Mouse (Mus musculus) liver, embryonic 12.5 days (tissue): ENCODE results near the gene St6gal2. TPM values are rescaled to one million over a fixed set of nuclear protein-coding genes. Genes with fewer than 3 reads are reported as not detected.

Source experiments
- ATAC-seq: fragments of 200-750 bp; cut with Nextera tagmentation; 2 replicates; pipeline ENCODE4 v1.8.0; 2017; ENCODE audit warnings: moderate number of reproducible peaks, mild to moderate bottlenecking, moderate library complexity
- H3K27ac ChIP-seq: fragments of 300-500 bp; sonication (generic); 2 replicates; pipeline ENCODE4 v1.5.1; 2016; ENCODE audit warnings: mild to moderate bottlenecking
- H3K27me3 ChIP-seq: fragments of 300-500 bp; sonication (generic); replicated peaks from 2 replicates; pipeline ENCODE4 v1.6.1; 2016; ENCODE audit warnings: mild to moderate bottlenecking, moderate library complexity
- H3K36me3 ChIP-seq: fragments of 300-500 bp; sonication (generic); 2 replicates; pipeline ENCODE4 v1.6.1; 2016; ENCODE audit warnings: mild to moderate bottlenecking, moderate library complexity
- H3K4me1 ChIP-seq: fragments of 300-500 bp; sonication (generic); 2 replicates; pipeline ENCODE4 v1.6.1; 2016
- H3K4me2 ChIP-seq: fragments of 300-500 bp; sonication (generic); 2 replicates; pipeline ENCODE4 v1.6.1; 2016; ENCODE audit warnings: mild to moderate bottlenecking, moderate library complexity
- H3K4me3 ChIP-seq: fragments of 300-500 bp; sonication (generic); 2 replicates; pipeline ENCODE4 v1.5.1; 2016; ENCODE audit warnings: mild to moderate bottlenecking, moderate library complexity
- H3K9ac ChIP-seq: fragments of 300-500 bp; sonication (generic); 2 replicates; pipeline ENCODE4 v1.6.1; 2016; ENCODE audit warnings: mild to moderate bottlenecking, moderate library complexity
- H3K9me3 ChIP-seq: fragments of 300-500 bp; sonication (generic); replicated peaks from 2 replicates; pipeline ENCODE4 v1.6.1; 2016; ENCODE audit warnings: mild to moderate bottlenecking, moderate library complexity
- WGBS: fragments of 180-500 bp; shearing (Covaris S2); methylation state at CpG from one replicate; pipeline ENCODE4 v1.1.7; 2016; ENCODE audit not compliant: insufficient replicate concordance; 5-methylcytosine and 5-hydroxymethylcytosine counted together
- polyA plus RNA-seq: library from polyadenylated mRNA; unstranded; fragments of >200 nt; fragmentation: Nextera tagmentation; extraction: Ambion mirVana; gene quantifications from 2 replicates; pipeline ENCODE4 v1.2.1, GENCODE M21; 2016

Gene St6gal2
- polyA plus RNA-seq: 0.07 and 0.11 TPM in 2 replicates

DNA sequence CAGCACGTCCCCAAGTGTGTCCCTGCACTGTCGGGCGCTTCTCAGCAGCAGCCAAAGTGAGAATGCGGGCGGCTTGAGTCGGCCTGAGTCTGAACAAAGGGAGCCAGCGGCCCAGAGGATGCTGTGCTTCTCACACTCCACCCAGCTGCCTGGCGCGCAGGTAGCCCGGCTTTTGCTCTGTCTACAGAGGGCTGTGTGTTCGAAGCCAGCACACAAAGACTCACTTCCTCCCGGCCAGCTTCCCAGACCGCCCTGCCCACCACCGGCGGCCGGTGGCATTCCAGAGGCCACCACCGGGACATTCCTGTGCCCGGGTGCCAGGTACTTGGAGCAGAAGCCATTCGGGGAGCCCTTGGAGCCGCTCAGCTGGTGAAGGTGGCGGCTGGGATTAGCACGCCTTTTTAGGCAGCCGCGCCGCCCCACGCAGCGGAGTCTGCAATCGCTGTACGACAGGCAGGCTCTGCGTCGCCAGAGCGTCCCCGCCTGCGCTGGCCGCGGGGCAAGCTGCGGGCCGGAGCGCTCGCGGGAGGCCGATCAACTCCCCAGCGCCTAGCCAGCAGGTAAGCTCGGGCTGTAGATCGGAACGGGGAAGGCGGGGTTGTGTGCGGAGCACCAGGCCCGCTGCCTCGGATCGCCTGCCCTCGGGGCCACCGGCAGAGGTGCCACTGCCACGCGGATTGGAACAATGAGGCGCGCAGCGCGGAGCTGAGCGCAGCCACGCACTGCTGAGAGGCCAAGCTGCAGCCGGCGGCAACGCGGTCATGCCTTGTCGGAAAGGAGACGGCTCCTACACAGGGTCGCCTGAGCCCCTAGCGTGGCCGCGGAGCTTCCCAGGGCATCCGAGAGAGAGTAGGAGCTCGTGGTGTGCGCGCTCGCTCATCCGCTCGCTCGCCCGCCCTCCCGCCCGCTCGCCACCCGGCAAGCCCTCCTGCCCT, at the start of gene St6gal2:
TSS of gene St6gal2 (plus strand) at position 133 of the 935 bp plus-strand sequence.
- peak within 1 kb of the TSS; percentile 45 for H3K4me3 ChIP-seq
- ATAC-seq: no peak
- H3K9ac ChIP-seq: no peak within 1 kb of the TSS
- no peaks in the 10 kb centered on the region for H3K4me1 ChIP-seq
- H3K36me3 ChIP-seq: no peaks in the 10 kb centered on the region
- no peaks in the 10 kb centered on the region for H3K9me3 ChIP-seq
- H3K27ac ChIP-seq: no peak within 1 kb of the TSS
- 3% methylated on average over 84 of the region's 84 CpGs for WGBS
- H3K27me3 ChIP-seq: peaks cover 38% of the 10 kb centered on the region
- peak within 1 kb of the TSS; percentile 66 for H3K4me2 ChIP-seq

DNA sequence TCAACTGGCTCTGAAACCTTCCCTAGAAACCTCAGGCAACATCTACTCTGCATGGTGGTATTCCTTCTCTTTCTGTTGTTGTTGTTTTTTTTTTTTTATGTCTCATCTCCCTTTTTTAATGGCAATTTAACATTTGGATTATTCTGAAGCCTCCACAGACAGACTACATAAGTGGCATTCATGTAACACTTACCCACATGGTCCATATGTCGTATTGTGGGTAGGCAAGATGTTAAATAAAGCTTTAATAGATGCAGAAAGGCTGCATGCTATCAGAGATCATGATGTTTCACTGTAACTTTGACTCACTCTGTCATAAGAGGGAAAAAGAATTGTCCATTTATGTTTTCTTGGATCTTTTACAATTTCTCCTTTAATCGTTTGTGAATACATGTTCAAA, 39.1 kb upstream of the St6gal2 start:
- no peak for ATAC-seq
- Histone ChIP-seq H3K4me2 (no peak overlapping the region), H3K27me3 (no peaks in the 10 kb centered on the region), H3K9ac (no peak overlapping the region), H3K4me1 (no peaks in the 10 kb centered on the region), H3K4me3 (no peak overlapping the region), H3K27ac (no peak overlapping the region), H3K36me3 (no peaks in the 10 kb centered on the region), H3K9me3 (no peaks in the 10 kb centered on the region)
- 64% methylated on average over 2 of the region's 2 CpGs for WGBS

DNA sequence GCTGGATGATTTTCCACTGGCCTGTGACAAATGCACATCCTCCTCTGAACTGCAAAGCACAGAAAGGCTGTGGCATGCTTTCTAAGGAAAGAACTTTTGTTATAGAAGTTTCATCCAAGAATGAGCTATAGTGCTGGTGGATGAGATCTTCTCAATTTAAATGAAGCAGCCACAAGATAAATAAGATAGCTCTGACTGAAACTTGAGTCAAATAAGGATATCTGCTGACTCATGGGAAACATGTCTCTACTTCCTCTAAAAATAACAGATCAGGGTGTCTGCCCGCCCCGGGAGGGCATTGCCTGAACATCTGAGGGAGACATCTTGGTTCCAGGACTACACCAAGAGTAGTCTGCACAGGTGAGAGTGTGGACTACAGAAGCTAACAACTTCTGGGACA, 28.7 kb upstream of the St6gal2 start:
- H3K4me2 ChIP-seq: no peak overlapping the region
- no peak overlapping the region for H3K9ac ChIP-seq
- 27% methylated on average over 2 of the region's 2 CpGs for WGBS
- no peak overlapping the region for H3K4me3 ChIP-seq
- H3K36me3 ChIP-seq: no peaks in the 10 kb centered on the region
- H3K27ac ChIP-seq: no peak overlapping the region
- ATAC-seq: no peak
- no peaks in the 10 kb centered on the region for H3K9me3 ChIP-seq
- no peaks in the 10 kb centered on the region for H3K27me3 ChIP-seq
- H3K4me1 ChIP-seq: no peaks in the 10 kb centered on the region

DNA sequence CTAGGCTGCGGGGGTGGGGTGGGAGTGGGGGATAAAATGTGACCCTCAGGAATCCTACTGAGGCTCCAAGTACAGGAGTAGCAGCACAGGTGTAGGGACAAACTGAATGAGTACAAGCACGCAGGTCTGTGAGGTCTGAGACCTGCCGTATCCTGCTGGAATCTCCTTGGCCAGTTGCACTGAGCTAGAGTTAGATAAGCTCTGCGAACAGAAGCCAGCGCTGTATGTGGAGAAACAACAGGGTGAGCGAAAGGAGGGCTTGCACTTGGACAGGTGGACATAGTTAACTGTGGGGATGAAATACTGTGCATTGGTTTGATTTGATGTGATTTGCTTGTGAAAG, 974 bp downstream of the St6gal2 start:
- WGBS: 6% methylated on average over 6 of the region's 6 CpGs
- peaks cover 38% of the 10 kb centered on the region for H3K27me3 ChIP-seq
- H3K36me3 ChIP-seq: no peaks in the 10 kb centered on the region
- peak overlapping the region; percentile 45 for H3K4me3 ChIP-seq
- peak overlapping the region; percentile 66 for H3K4me2 ChIP-seq
- no peaks in the 10 kb centered on the region for H3K9me3 ChIP-seq
- H3K27ac ChIP-seq: no peak overlapping the region
- no peaks in the 10 kb centered on the region for H3K4me1 ChIP-seq
- H3K9ac ChIP-seq: no peak overlapping the region
- ATAC-seq: no peak

DNA sequence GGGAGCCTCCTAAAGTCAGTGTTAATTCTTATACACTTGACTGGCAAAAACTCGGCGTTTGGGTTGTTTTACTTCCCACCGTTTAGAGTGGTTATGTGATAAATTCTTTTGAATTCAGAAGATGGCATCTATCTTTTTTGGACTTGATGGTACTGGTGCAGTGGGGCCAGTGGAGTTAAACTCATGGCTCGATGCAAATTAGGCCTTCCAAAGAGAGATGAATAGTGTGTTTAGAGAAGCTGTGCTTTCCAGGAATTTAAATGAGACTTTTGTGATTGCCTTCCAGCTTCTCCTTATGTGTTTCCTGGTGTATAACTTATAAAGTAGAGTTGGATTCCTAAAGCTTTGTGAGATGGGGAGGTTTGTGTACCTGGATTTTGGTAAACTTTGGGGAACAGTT, 1.5 kb downstream of the St6gal2 start:
- no peak for ATAC-seq
- 35% methylated on average over 4 of the region's 4 CpGs for WGBS
- H3K4me1 ChIP-seq: no peaks in the 10 kb centered on the region
- H3K4me3 ChIP-seq: no peak overlapping the region
- H3K4me2 ChIP-seq: no peak overlapping the region
- H3K36me3 ChIP-seq: no peaks in the 10 kb centered on the region
- H3K27me3 ChIP-seq: peaks cover 38% of the 10 kb centered on the region
- H3K27ac ChIP-seq: no peak overlapping the region
- no peak overlapping the region for H3K9ac ChIP-seq
- H3K9me3 ChIP-seq: no peaks in the 10 kb centered on the region

DNA sequence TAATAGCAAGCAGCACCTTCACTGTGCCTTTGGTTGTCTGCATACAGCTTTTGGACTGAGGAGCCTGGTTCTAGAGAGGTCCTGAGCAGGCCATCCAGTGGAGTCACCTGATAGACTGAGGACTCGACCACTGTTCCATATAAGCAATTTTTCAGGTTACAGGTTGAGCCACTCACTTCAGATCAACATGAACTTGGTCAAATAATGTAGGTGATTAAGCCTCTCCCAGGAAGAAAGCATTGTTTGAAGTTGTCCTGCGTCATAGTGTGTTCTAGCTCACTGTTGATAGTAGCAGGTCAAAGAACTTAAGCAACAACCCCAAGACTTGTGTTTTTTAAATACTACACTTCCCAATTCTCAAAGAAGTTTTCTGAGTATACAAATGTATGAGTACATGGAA, 5.8 kb downstream of the St6gal2 start:
- Histone ChIP-seq H3K4me3 (no peak overlapping the region), H3K9ac (no peak overlapping the region), H3K27me3 (peaks cover 18% of the 10 kb centered on the region), H3K4me2 (no peak overlapping the region), H3K27ac (no peak overlapping the region), H3K9me3 (no peaks in the 10 kb centered on the region), H3K36me3 (no peaks in the 10 kb centered on the region), H3K4me1 (no peaks in the 10 kb centered on the region)
- ATAC-seq: no peak
- 50% methylated on average over 2 of the region's 2 CpGs for WGBS

DNA sequence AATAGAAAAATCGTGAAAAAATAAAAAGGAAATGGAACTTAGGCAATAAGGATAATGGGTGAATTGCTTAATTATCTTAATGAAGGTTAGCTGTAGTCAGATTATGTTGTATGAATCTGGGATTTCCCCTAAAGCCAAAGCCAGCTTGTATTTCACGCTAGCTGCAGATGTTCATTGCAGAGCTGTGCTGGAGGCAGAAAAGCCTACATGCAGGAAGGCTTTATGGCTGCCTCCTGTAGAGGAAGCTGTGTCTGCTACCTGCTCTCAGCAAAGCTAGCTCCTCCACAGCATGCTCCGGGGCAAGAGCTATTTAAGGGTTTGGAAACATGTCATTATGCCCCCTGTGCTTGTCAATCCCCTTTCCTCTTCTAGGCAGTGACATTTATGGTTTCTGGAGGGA, 9.3 kb downstream of the St6gal2 start:
- WGBS: 52% methylated on average over 3 of the region's 3 CpGs
- no peaks in the 10 kb centered on the region for H3K9me3 ChIP-seq
- H3K4me3 ChIP-seq: no peak overlapping the region
- ATAC-seq: no peak
- H3K9ac ChIP-seq: no peak overlapping the region
- H3K4me1 ChIP-seq: no peaks in the 10 kb centered on the region
- H3K27ac ChIP-seq: no peak overlapping the region
- H3K4me2 ChIP-seq: no peak overlapping the region
- H3K27me3 ChIP-seq: no peaks in the 10 kb centered on the region
- no peaks in the 10 kb centered on the region for H3K36me3 ChIP-seq

DNA sequence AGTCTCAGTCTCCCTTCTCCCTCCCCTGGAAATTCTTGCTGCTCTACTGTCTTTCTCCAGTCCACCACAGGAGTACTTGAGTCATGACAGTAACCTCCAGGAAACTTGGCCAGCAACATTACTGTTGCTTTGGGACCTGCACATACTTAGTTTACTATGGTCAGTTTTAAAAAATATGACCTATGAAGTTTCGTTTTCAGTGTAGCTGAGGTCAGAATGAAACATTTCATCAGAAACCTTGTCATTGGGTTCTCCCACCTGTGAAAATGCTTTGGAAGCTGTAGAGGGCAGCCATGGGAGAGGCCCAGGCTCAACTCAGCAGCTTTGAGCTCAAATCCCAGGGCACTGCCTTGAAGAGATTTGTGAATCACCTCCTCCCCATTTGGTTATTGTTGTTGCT, 15.0 kb downstream of the St6gal2 start:
- H3K9ac ChIP-seq: no peak overlapping the region
- no peaks in the 10 kb centered on the region for H3K36me3 ChIP-seq
- no peak for ATAC-seq
- H3K4me1 ChIP-seq: no peaks in the 10 kb centered on the region
- WGBS: 64% methylated on average over 1 of the region's 1 CpGs
- no peaks in the 10 kb centered on the region for H3K27me3 ChIP-seq
- H3K4me2 ChIP-seq: no peak overlapping the region
- H3K9me3 ChIP-seq: no peaks in the 10 kb centered on the region
- no peak overlapping the region for H3K4me3 ChIP-seq
- H3K27ac ChIP-seq: no peak overlapping the region

DNA sequence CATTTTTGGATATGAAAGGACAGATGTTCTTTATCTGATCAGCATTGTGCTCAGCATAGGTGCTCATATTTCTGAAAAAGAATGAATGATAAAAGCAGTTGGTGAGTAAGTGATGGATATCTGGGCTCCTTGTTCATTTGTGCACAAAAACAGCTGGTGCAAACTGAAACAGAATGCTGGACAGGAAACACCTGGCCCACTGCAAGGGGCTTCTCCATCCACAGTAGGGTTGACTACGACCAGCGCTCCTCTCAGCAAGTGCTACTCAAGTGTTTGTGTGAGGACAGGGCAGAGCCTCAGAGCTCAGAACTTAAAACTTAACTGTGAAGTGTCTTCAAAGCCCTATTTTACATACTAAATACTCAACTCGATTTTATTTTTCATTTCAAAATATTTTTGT, 22.4 kb downstream of the St6gal2 start:
- 64% methylated on average over 3 of the region's 3 CpGs for WGBS
- Histone ChIP-seq H3K4me1 (no peaks in the 10 kb centered on the region), H3K27ac (no peak overlapping the region), H3K36me3 (no peaks in the 10 kb centered on the region), H3K27me3 (no peaks in the 10 kb centered on the region), H3K9me3 (no peaks in the 10 kb centered on the region), H3K4me3 (no peak overlapping the region), H3K9ac (no peak overlapping the region), H3K4me2 (no peak overlapping the region)
- no peak for ATAC-seq

DNA sequence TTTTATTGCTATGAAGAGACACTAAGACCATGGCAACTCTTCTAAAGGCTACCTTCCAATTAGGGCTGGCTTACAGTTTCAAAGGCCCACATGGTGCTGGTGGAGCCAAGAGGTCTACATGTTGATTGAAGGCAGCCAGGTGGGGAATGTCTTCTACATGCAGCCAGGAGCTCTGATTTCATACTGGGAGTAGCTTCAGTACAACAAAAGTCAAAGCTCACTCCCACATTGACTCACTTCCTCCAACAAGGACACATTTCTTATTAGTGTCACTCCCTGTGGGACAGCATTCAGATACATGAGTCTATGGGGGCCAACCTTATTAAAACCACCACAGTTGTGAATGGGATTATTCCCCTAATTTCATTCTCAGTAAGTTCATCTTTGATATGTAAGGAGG, 23.8 kb downstream of the St6gal2 start:
- Histone ChIP-seq H3K27me3 (no peaks in the 10 kb centered on the region), H3K9me3 (no peaks in the 10 kb centered on the region), H3K27ac (no peak overlapping the region), H3K4me1 (no peaks in the 10 kb centered on the region), H3K4me2 (no peak overlapping the region), H3K36me3 (no peaks in the 10 kb centered on the region), H3K4me3 (no peak overlapping the region), H3K9ac (no peak overlapping the region)
- no peak for ATAC-seq

DNA sequence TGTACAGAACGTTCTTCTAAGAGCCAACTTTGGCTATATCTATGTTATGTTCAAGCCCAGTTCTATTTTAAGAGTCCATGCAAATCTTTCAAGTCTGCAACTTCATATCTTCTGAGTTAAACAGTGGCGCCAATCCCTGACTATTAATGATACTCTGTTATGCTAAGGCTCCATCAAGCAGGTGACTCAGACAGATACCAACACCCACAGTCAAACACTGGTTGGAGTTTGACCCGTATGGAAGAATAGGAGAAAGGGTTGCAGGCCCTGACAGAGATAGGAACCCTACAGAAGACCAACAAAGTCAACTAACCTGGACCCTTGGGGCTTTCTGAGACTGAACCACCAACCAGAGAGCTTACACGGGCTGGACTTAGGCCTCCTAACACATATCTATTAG, 30.8 kb downstream of the St6gal2 start:
- Histone ChIP-seq H3K9me3 (no peaks in the 10 kb centered on the region), H3K36me3 (no peaks in the 10 kb centered on the region), H3K4me2 (no peak overlapping the region), H3K27ac (no peak overlapping the region), H3K4me1 (no peaks in the 10 kb centered on the region), H3K9ac (no peak overlapping the region), H3K4me3 (no peak overlapping the region), H3K27me3 (no peaks in the 10 kb centered on the region)
- 56% methylated on average over 4 of the region's 4 CpGs for WGBS
- no peak for ATAC-seq

DNA sequence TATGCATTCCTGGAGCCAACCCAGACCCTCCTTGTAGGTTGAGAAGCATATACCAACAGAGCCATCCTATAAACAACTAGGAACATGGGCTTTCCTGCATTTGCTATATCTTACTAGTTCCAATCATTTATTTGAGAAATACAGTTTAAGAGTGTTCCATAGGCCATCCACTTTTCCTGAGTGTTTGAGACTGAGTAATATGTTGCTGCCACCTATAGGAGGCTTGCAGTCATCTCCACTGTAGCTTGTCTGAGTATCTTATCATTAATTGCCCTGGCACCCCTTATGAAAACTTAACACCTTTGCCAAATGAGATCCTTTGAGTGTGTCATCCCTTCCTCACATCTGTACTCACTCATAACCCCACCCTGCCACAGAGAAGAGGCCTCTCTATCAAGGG, 32.2 kb downstream of the St6gal2 start:
- Histone ChIP-seq H3K36me3 (no peaks in the 10 kb centered on the region), H3K4me1 (no peaks in the 10 kb centered on the region), H3K27me3 (no peaks in the 10 kb centered on the region), H3K9me3 (0 out of 2 replicates have a peak, but pooled peaks cover 4% of the 10 kb centered on the region), H3K4me2 (no peak overlapping the region), H3K9ac (no peak overlapping the region), H3K27ac (no peak overlapping the region), H3K4me3 (no peak overlapping the region)
- ATAC-seq: no peak

DNA sequence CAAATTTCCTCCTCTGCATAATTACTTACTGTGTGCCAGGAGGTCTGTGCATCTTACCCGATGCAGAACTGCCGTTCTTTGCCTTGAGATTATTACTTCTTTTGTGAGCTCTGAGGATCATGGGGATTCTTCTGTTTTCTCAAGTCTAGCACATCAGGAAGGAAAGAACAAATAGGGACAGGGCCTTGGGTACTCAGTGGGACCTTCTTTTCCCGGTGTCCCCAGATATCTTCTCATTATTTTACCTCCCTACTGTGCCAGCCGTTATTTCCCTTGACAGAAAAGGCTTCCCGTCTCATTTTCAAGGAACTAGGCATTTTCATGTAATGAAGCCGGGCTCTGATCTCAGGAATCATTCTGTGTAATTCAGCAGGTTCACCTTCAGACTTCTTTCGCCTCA, 34.2 kb downstream of the St6gal2 start:
- H3K9ac ChIP-seq: no peak overlapping the region
- H3K27me3 ChIP-seq: no peaks in the 10 kb centered on the region
- 0 out of 2 replicates have a peak, but pooled peaks cover 7% of the 10 kb centered on the region for H3K9me3 ChIP-seq
- H3K4me1 ChIP-seq: no peaks in the 10 kb centered on the region
- no peaks in the 10 kb centered on the region for H3K36me3 ChIP-seq
- WGBS: 65% methylated on average over 7 of the region's 7 CpGs
- ATAC-seq: no peak
- H3K4me3 ChIP-seq: no peak overlapping the region
- no peak overlapping the region for H3K4me2 ChIP-seq
- no peak overlapping the region for H3K27ac ChIP-seq
